Mouse (Mus musculus): Measurements from ENCODE around the gene Trpc4ap. TPM values are rescaled to one million over a fixed set of nuclear protein-coding genes. Genes with fewer than 3 reads are reported as not detected.

Gene Trpc4ap
- polyA plus RNA-seq, 1 experiment = 364 TPM

DNA sequence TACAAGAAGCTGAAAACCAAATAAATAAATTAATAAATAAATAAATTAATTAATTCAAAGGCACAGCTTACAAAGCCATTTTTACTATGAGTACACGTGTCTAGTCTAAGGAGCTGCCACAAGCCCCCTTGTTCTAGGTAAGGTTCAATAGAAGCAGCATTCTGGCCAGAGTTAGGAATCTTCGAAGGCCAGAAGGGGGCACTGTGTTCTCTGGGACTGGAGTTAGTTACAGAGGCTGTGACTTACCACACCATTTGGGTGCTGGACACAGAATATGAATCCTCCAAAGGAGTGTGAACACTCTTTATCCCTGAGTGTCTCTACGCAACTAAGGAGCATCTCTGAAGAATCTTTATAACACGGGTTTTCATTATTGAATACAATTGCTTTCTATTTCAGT, 23.7 kb downstream of the Trpc4ap start:
- TF ChIP-seq CTCF (IDR thresholded peaks at IDR 0.05; ENCODE audit: insufficient read depth, low read depth, low read length) (no peak), POLR2A (IDR thresholded peaks at IDR 0.05; ENCODE audit: insufficient read depth, low read depth, low read length) (no peak)
- no peaks in the 10 kb centered on the region for H3K4me1 ChIP-seq (ENCODE audit: control insufficient read depth, insufficient read depth, low read length)
- no peak overlapping the region for H3K4me3 ChIP-seq (ENCODE audit: insufficient read depth, low read depth, low read length)
- no peak overlapping the region for H3K27ac ChIP-seq (ENCODE audit: insufficient read depth, low read depth, low read length)
- 81% methylated on average over 4 of the region's 4 CpGs for WGBS

- 95% methylated on average over 8 of the region's 8 CpGs for WGBS
- TF ChIP-seq POLR2A (IDR thresholded peaks at IDR 0.05; ENCODE audit: insufficient read depth, low read depth, low read length) (no peak), CTCF (IDR thresholded peaks at IDR 0.05; ENCODE audit: insufficient read depth, low read depth, low read length) (no peak)
- H3K4me3 ChIP-seq (ENCODE audit: insufficient read depth, low read depth, low read length) = no peak overlapping the region
- H3K27ac ChIP-seq (ENCODE audit: insufficient read depth, low read depth, low read length) = no peak overlapping the region
- H3K4me1 ChIP-seq (ENCODE audit: control insufficient read depth, insufficient read depth, low read length) = no peaks in the 10 kb centered on the region
Observed at GRCm38 (mm10) chr2:155667881-155668280, 24.3 kb downstream of the Trpc4ap start.

- Histone ChIP-seq H3K4me3 (ENCODE audit: insufficient read depth, low read depth, low read length) (no peak overlapping the region), H3K4me1 (ENCODE audit: control insufficient read depth, insufficient read depth, low read length) (no peaks in the 10 kb centered on the region), H3K27ac (ENCODE audit: insufficient read depth, low read depth, low read length) (no peak overlapping the region)
- 73% methylated on average over 6 of the region's 6 CpGs for WGBS
- no peak for TF ChIP-seq CTCF (IDR thresholded peaks at IDR 0.05; ENCODE audit: insufficient read depth, low read depth, low read length)
- no peak for TF ChIP-seq POLR2A (IDR thresholded peaks at IDR 0.05; ENCODE audit: insufficient read depth, low read depth, low read length)
Observed at GRCm38 (mm10) chr2:155663910-155664460, 28.2 kb downstream of the Trpc4ap start.

- no peaks in the 10 kb centered on the region for H3K4me1 ChIP-seq (ENCODE audit: control insufficient read depth, insufficient read depth, low read length)
- TF ChIP-seq POLR2A (IDR thresholded peaks at IDR 0.05; ENCODE audit: insufficient read depth, low read depth, low read length) (no peak), CTCF (IDR thresholded peaks at IDR 0.05; ENCODE audit: insufficient read depth, low read depth, low read length) (no peak)
- WGBS = 7% methylated on average over 5 of the region's 5 CpGs
- no peak overlapping the region for H3K4me3 ChIP-seq (ENCODE audit: insufficient read depth, low read depth, low read length)
- no peak overlapping the region for H3K27ac ChIP-seq (ENCODE audit: insufficient read depth, low read depth, low read length)
Observed at GRCm38 (mm10) chr2:155663097-155663496, 29.1 kb downstream of the Trpc4ap start.

GRCm38 (mm10) chr2:155662390-155662789, 29.8 kb downstream of the Trpc4ap start:
- no peak overlapping the region for H3K4me3 ChIP-seq (ENCODE audit: insufficient read depth, low read depth, low read length)
- no peak overlapping the region for H3K27ac ChIP-seq (ENCODE audit: insufficient read depth, low read depth, low read length)
- H3K4me1 ChIP-seq (ENCODE audit: control insufficient read depth, insufficient read depth, low read length) = no peaks in the 10 kb centered on the region
- no peak for TF ChIP-seq CTCF (IDR thresholded peaks at IDR 0.05; ENCODE audit: insufficient read depth, low read depth, low read length)
- no peak for TF ChIP-seq POLR2A (IDR thresholded peaks at IDR 0.05; ENCODE audit: insufficient read depth, low read depth, low read length)
- 86% methylated on average over 5 of the region's 5 CpGs for WGBS

- Histone ChIP-seq H3K27ac (ENCODE audit: insufficient read depth, low read depth, low read length) (no peak overlapping the region), H3K4me1 (ENCODE audit: control insufficient read depth, insufficient read depth, low read length) (no peaks in the 10 kb centered on the region), H3K4me3 (ENCODE audit: insufficient read depth, low read depth, low read length) (no peak overlapping the region)
- TF ChIP-seq CTCF (IDR thresholded peaks at IDR 0.05; ENCODE audit: insufficient read depth, low read depth, low read length) = no peak
- TF ChIP-seq POLR2A (IDR thresholded peaks at IDR 0.05; ENCODE audit: insufficient read depth, low read depth, low read length) = no peak
- WGBS = 44% methylated on average over 6 of the region's 6 CpGs
Observed at GRCm38 (mm10) chr2:155655759-155656372, 36.3 kb downstream of the Trpc4ap start.

GRCm38 (mm10) chr2:155652618-155653017, 39.6 kb downstream of the Trpc4ap start:
- Histone ChIP-seq H3K4me3 (ENCODE audit: insufficient read depth, low read depth, low read length) (no peak overlapping the region), H3K27ac (ENCODE audit: insufficient read depth, low read depth, low read length) (no peak overlapping the region), H3K4me1 (ENCODE audit: control insufficient read depth, insufficient read depth, low read length) (no peaks in the 10 kb centered on the region)
- no peak for TF ChIP-seq CTCF (IDR thresholded peaks at IDR 0.05; ENCODE audit: insufficient read depth, low read depth, low read length)
- TF ChIP-seq POLR2A (IDR thresholded peaks at IDR 0.05; ENCODE audit: insufficient read depth, low read depth, low read length) = no peak
- WGBS = 95% methylated on average over 5 of the region's 5 CpGs

GRCm38 (mm10) chr2:155645746-155646145, 46.4 kb downstream of the Trpc4ap start:
- no peak for TF ChIP-seq CTCF (IDR thresholded peaks at IDR 0.05; ENCODE audit: insufficient read depth, low read depth, low read length)
- no peak for TF ChIP-seq POLR2A (IDR thresholded peaks at IDR 0.05; ENCODE audit: insufficient read depth, low read depth, low read length)
- WGBS = 64% methylated on average over 7 of the region's 7 CpGs
- H3K27ac ChIP-seq (ENCODE audit: insufficient read depth, low read depth, low read length) = no peak overlapping the region

GRCm38 (mm10) chr2:155641540-155642472, 50.4 kb downstream of the Trpc4ap start:
- no peak for TF ChIP-seq CTCF (IDR thresholded peaks at IDR 0.05; ENCODE audit: insufficient read depth, low read depth, low read length)
- no peak for TF ChIP-seq POLR2A (IDR thresholded peaks at IDR 0.05; ENCODE audit: insufficient read depth, low read depth, low read length)
- 76% methylated on average over 18 of the region's 18 CpGs for WGBS
- H3K27ac ChIP-seq (ENCODE audit: insufficient read depth, low read depth, low read length) = no peak overlapping the region
- no peak overlapping the region for H3K4me3 ChIP-seq (ENCODE audit: insufficient read depth, low read depth, low read length)
- H3K4me1 ChIP-seq (ENCODE audit: control insufficient read depth, insufficient read depth, low read length) = peaks cover 6% of the 10 kb centered on the region

More at GRCm38 (mm10) chr2:155645746-155646145, 46.4 kb downstream of the Trpc4ap start:
- Histone ChIP-seq H3K4me3 (ENCODE audit: insufficient read depth, low read depth, low read length) (no peak overlapping the region), H3K4me1 (ENCODE audit: control insufficient read depth, insufficient read depth, low read length) (peaks cover 6% of the 10 kb centered on the region)
